Mouse (Mus musculus): ENCODE measurements around the gene F11.

DNA sequence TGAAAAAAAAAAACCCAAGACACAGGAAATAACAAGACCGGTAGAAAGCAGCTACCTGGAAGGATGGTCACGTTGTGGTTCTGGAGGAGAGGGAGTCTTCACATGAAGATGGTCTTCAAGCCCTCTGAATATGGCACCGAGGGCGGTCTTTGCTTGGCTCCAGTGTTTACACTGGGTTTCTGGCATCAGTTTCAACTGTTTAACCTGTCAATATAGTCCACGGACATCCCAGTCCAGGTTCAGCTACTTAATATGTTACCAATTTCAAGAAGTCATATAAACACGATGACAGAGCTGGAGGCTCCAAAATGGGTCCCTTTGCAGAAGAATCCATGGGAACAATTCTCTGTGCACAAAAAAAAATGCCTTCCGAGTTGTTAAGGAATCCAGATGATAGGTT is 32.9 kb upstream of the F11 start, which contains the start of gene Klkb1:
- TF ChIP-seq POLR2A (IDR thresholded peaks at IDR 0.05; ENCODE audit: insufficient read depth, low read length) (no peak), CTCF (IDR thresholded peaks at IDR 0.05; ENCODE audit: low read depth, low read length) (no peak), EP300 (IDR thresholded peaks at IDR 0.05; ENCODE audit: insufficient read depth, low read depth, low read length) (no peak)
